Mouse (Mus musculus) megakaryocyte, adult 5-6 weeks (primary cell): Measurements from ENCODE around the gene Rtn1. TPM values are rescaled to one million over a fixed set of nuclear protein-coding genes. Genes with fewer than 3 reads are reported as not detected.

Experiments used
- ATAC-seq: 2 replicates; pipeline ENCODE4 v1.8.0; 2016; ENCODE audit warnings: mild to moderate bottlenecking, inconsistent platforms; ENCODE audit not compliant: poor library complexity, severe bottlenecking
- total RNA-seq, 2 experiments: library from RNA; stranded (forward) in 1 of 2; stranded (reverse) in 1 of 2; fragments of 153-499, 151-499 nt in 1 of 2; fragments of 221-1000, 200-1000 nt in 1 of 2; gene quantifications; 2 replicates each; pipeline versions ENCODE4 v1.2.3 to v1.2.4; 2015 to 2017

Rtn1 gene
- 4.2 and 8.9 TPM in 2 replicates for total RNA-seq (2015)
- total RNA-seq (2017), result 2.1 and 2.5 TPM in 2 replicates

GRCm38 (mm10) chr12:72408954-72409353, at the start of gene Rtn1:
TSS of gene Rtn1 (minus strand) at chr12:72409054.
- ATAC-seq, result no peak

GRCm38 (mm10) chr12:72453941-72454340, 45.1 kb upstream of the Rtn1 start:
- no peak for ATAC-seq

GRCm38 (mm10) chr12:72441839-72442576, 33.2 kb upstream of the Rtn1 start, which contains the start of gene Lrrc9:
TSS of gene Lrrc9 (plus strand) at chr12:72441866.
- ATAC-seq, result peak; percentile 77

GRCm38 (mm10) chr12:72438961-72439480, 30.2 kb upstream of the Rtn1 start:
- no peak for ATAC-seq

GRCm38 (mm10) chr12:72437676-72438341, 29.0 kb upstream of the Rtn1 start:
- no peak for ATAC-seq

- ATAC-seq, result no peak
Observed at GRCm38 (mm10) chr12:72433241-72433865, 24.5 kb upstream of the Rtn1 start.

- no peak for ATAC-seq
Observed at GRCm38 (mm10) chr12:72432209-72432608, 23.4 kb upstream of the Rtn1 start.

GRCm38 (mm10) chr12:72427722-72428126, 18.9 kb upstream of the Rtn1 start:
- peak; percentile 57; the same call in 1 of the 2 replicates for ATAC-seq

GRCm38 (mm10) chr12:72422681-72423080, 13.8 kb upstream of the Rtn1 start:
- ATAC-seq, result no peak

- ATAC-seq, result peak; percentile 67
Observed at GRCm38 (mm10) chr12:72417762-72418161, 8.9 kb upstream of the Rtn1 start.

GRCm38 (mm10) chr12:72408111-72408891, 553 bp downstream of the Rtn1 start:
- ATAC-seq, result peak; percentile 60

- no peak for ATAC-seq
Observed at GRCm38 (mm10) chr12:72407721-72408110, 1.1 kb downstream of the Rtn1 start.

- ATAC-seq, result 0 out of 2 replicates have a peak, but pooled peaks have one; percentile 6
Observed at GRCm38 (mm10) chr12:72407146-72407545, 1.7 kb downstream of the Rtn1 start.

- no peak for ATAC-seq
Observed at GRCm38 (mm10) chr12:72405031-72405430, 3.8 kb downstream of the Rtn1 start.

- ATAC-seq, result no peak
Observed at GRCm38 (mm10) chr12:72393046-72393805, 15.6 kb downstream of the Rtn1 start.

- no peak for ATAC-seq
Observed at GRCm38 (mm10) chr12:72390346-72390745, 18.5 kb downstream of the Rtn1 start.

- ATAC-seq, result no peak
Observed at GRCm38 (mm10) chr12:72389377-72390103, 19.3 kb downstream of the Rtn1 start.

- peak; percentile 88 for ATAC-seq
Observed at GRCm38 (mm10) chr12:72388835-72389234, 20.0 kb downstream of the Rtn1 start.

- no peak for ATAC-seq
Observed at GRCm38 (mm10) chr12:72388135-72388534, 20.7 kb downstream of the Rtn1 start.
